Mouse (Mus musculus) megakaryocyte, embryonic 14.5 days (primary cell): ENCODE data around the gene Cd2. TPM values are rescaled to one million over a fixed set of nuclear protein-coding genes. Genes with fewer than 3 reads are reported as not detected.

Source experiments
- H3K27me3 ChIP-seq: replicated peaks from 2 replicates; pipeline ENCODE3; 2012; ENCODE audit warnings: inconsistent platforms
- H3K36me3 ChIP-seq: replicated peaks from 2 replicates; pipeline ENCODE3; 2012; ENCODE audit warnings: low read length, inconsistent platforms, mixed read lengths
- H3K4me1 ChIP-seq: 2 replicates; pipeline ENCODE4 v1.6.1; 2012; ENCODE audit warnings: inconsistent platforms
- H3K4me3 ChIP-seq: replicated peaks from 2 replicates; pipeline ENCODE3; 2012; ENCODE audit warnings: moderate library complexity, mild to moderate bottlenecking, inconsistent platforms
- H3K9me3 ChIP-seq: 2 replicates; pipeline ENCODE4 v1.6.1; 2012; ENCODE audit warnings: inconsistent platforms
- FLI1 ChIP-seq: IDR thresholded peaks from 2 replicates; pipeline ENCODE4 v1.6.1; 2012; ENCODE audit warnings: low read length, inconsistent platforms, mixed read lengths
- GATA1 ChIP-seq: IDR thresholded peaks from 3 replicates; pipeline ENCODE4 v1.6.1; 2012; ENCODE audit warnings: mixed read lengths, low read length, inconsistent platforms, borderline replicate concordance
- polyA plus RNA-seq: library from polyadenylated mRNA; stranded (reverse); fragments of >175 nt; gene quantifications from 2 replicates; pipeline ENCODE4 v1.2.3, GENCODE M21; 2012; ENCODE audit warnings: low replicate concordance; ENCODE audit not compliant: insufficient read depth

Gene Cd2
- polyA plus RNA-seq, 1 experiment, result 0.16 TPM

DNA sequence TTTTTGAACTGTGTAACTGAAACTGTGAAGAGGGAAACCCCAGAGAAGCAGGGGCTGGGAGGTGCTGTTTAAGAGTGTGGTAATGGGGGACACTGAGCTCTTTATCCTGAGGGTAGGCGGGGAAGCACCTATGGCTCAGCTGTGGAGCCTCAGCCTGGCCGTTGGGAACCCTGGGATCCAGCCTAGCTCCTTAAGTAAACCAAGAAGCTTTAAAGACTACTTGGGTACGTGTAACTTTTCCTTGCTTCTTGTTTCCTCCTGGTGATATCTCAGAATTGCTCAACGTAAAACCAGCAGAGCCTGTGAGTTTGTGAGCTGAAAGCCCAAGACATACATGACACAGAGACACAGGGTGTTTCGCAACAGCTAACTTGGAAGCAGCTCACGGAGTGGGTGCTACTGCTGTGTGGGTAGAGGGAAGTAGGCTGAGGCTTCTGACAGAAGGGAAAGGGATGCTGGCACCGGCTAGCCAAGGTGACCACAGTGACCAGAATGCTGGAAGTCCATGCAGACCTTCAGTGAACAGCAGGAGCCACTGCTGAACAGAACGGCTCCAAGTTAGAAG, 5.9 kb upstream of the Cd2 start:
- H3K27me3 ChIP-seq, result peaks cover 46% of the 10 kb centered on the region
- H3K4me3 ChIP-seq, result no peak overlapping the region
- TF ChIP-seq GATA1 (no peak), FLI1 (no peak)
- H3K4me1 ChIP-seq, result peaks cover 19% of the 10 kb centered on the region
- no peaks in the 10 kb centered on the region for H3K36me3 ChIP-seq
- peaks cover under 1% of the 10 kb centered on the region; the same call in 1 of the 2 replicates for H3K9me3 ChIP-seq

- Histone ChIP-seq H3K4me1 (peaks cover 19% of the 10 kb centered on the region), H3K36me3 (no peaks in the 10 kb centered on the region), H3K4me3 (peak overlapping the region; percentile 44), H3K27me3 (peaks cover 37% of the 10 kb centered on the region), H3K9me3 (peaks cover 11% of the 10 kb centered on the region)
- TF ChIP-seq GATA1 (no peak), FLI1 (no peak)
Observed at GRCm38 (mm10) chr3:101292611-101293010, 4.9 kb upstream of the Cd2 start.

DNA sequence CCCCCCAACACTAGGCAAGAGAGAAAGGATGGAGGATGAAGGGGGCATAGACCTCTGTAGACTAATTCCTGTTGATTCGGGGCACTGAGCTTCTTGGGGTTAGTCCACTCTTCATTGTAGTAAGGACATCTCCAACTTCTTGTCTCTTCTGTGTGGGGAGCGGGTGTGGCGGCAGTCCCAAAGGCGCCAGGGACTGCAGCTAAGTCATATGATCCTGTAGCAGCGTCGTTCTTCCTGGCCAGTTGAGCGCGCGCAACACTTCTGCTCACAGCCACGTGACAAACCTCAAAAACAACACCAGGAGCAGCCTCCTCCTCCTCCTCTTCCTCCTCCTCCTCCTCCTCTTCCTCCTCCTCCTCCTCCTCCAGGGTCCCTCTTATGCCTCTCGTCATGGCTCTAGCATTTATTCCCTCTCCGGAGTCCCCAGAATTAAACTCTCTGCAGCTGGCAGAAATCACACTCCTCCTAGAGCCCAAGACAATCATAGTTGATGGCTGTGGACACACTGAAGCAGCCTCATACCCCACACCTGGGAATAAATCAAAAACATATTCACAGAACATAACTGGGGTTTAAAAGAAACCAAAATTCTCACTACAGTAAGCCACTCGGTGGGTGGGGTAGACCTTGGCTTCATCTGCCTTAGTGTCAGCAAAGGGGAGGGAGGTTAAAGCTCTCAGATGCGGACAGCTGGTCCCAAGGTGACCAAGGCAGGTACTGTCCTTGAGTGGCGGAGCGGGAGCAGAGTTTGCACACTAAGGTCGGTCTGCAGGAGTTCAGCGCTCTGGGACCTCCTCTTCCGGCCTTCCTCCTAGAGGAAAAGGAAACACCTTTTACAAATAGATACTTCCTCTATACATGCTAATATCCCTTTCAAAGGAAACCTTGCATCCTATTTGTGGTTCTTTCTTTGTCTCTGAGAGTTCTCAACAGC, 3.1 kb upstream of the Cd2 start:
- no peaks in the 10 kb centered on the region for H3K36me3 ChIP-seq
- peaks cover 28% of the 10 kb centered on the region for H3K27me3 ChIP-seq
- peak overlapping the region; percentile 72 for H3K4me3 ChIP-seq
- peaks cover 14% of the 10 kb centered on the region for H3K4me1 ChIP-seq
- no peak for TF ChIP-seq FLI1
- no peak for TF ChIP-seq GATA1
- H3K9me3 ChIP-seq, result peaks cover 15% of the 10 kb centered on the region

DNA sequence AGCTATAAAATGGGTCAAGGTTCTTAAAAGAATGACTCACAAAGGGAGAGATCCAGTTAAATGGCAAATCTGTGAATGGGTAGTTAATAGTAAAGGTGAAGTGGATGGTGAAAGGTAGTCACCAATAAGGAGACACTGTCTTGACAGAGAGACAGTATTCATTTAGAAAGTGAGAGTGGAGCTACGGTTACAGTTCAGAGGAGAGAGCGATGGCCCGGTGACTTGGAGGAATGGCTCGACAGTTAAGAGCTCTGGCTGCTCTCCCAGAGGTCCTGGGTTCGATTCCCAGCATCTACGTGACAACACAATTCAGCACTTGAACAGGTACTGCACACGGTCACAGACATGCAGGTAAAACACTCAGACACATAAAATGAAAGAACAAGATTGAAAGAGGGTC, 2.3 kb upstream of the Cd2 start:
- TF ChIP-seq FLI1, result no peak
- no peak for TF ChIP-seq GATA1
- H3K4me3 ChIP-seq, result no peak overlapping the region
- peaks cover 7% of the 10 kb centered on the region for H3K4me1 ChIP-seq
- peaks cover 27% of the 10 kb centered on the region for H3K27me3 ChIP-seq
- H3K9me3 ChIP-seq, result peaks cover 15% of the 10 kb centered on the region
- H3K36me3 ChIP-seq, result no peaks in the 10 kb centered on the region

DNA sequence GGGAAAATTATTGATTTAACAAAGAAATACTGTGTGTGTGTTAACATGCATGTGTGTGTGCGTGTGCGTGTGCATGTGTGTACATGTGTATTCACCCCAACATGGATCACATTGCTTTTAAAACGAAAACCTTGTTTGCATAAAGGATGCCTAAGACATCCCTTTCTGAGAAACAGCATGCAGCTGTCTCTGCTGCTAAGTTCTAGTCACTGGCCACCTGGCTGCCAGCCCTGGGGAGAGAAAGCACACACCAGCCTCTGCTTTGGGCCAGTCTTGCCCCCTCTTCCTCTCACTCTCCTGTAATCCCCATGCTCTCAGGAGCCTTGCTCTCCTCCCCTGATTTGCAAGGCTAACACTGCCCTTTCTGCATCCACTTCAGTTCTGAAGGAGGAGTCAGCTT, 1.7 kb upstream of the Cd2 start:
- TF ChIP-seq FLI1, result no peak
- no peak for TF ChIP-seq GATA1
- no peaks in the 10 kb centered on the region for H3K36me3 ChIP-seq
- peaks cover 15% of the 10 kb centered on the region for H3K9me3 ChIP-seq
- peaks cover 22% of the 10 kb centered on the region for H3K27me3 ChIP-seq
- no peak overlapping the region for H3K4me3 ChIP-seq
- H3K4me1 ChIP-seq, result peaks cover 4% of the 10 kb centered on the region

GRCm38 (mm10) chr3:101286336-101287325, 1.1 kb downstream of the Cd2 start:
- peaks cover 3% of the 10 kb centered on the region for H3K4me1 ChIP-seq
- no peak overlapping the region for H3K4me3 ChIP-seq
- peaks cover 19% of the 10 kb centered on the region for H3K9me3 ChIP-seq
- peaks cover 15% of the 10 kb centered on the region for H3K27me3 ChIP-seq
- no peaks in the 10 kb centered on the region for H3K36me3 ChIP-seq
- no peak for TF ChIP-seq GATA1
- no peak for TF ChIP-seq FLI1

GRCm38 (mm10) chr3:101285851-101286250, 1.9 kb downstream of the Cd2 start:
- TF ChIP-seq GATA1 (no peak), FLI1 (no peak)
- Histone ChIP-seq H3K9me3 (peaks cover 19% of the 10 kb centered on the region), H3K36me3 (no peaks in the 10 kb centered on the region), H3K4me1 (no peaks in the 10 kb centered on the region; the same call in 1 of the 2 replicates), H3K27me3 (peaks cover 18% of the 10 kb centered on the region), H3K4me3 (no peak overlapping the region)

DNA sequence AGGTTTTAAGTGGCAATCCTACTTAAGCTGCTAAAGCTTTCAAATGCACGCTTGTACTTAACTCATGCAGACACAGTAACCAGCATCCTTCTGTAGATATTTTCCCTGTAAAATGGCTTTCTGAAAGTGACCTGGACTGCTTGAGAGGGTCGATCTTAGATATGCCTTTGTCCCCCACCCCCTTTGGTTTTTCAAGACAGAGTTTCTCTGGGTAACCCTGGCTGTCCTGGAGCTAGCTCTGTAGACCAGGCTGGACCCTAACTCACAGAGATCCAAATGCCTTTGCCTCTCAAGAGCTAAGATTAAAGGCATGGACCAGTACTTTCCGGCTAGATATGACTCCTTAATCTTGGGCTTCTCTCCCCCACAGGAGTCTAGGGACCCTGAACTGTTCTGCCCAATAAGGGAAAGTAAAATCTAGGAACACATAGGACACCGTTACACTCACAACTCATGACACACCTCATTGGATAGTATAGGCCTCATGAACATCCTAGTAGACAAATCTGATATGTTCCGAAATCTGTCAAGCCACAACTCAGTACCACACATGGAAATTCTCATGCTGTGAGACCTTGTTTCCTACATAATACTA, 2.6 kb downstream of the Cd2 start:
- peaks cover 23% of the 10 kb centered on the region for H3K27me3 ChIP-seq
- H3K4me1 ChIP-seq, result no peaks in the 10 kb centered on the region
- H3K4me3 ChIP-seq, result no peak overlapping the region

More for the DNA sequence above, 2.6 kb downstream of the Cd2 start:
- peaks cover 19% of the 10 kb centered on the region for H3K9me3 ChIP-seq
- H3K36me3 ChIP-seq, result no peaks in the 10 kb centered on the region
- TF ChIP-seq FLI1 (no peak), GATA1 (no peak)
